Mouse (Mus musculus) cortical plate, adult 2 months (tissue): ENCODE measurements around the gene Foxk2. TPM values are rescaled to one million over a fixed set of nuclear protein-coding genes. Genes with fewer than 3 reads are reported as not detected.

Experiments
- H3K27ac ChIP-seq: fragments of 200-500 bp; 2 replicates; pipeline ENCODE4 v1.5.1; 2012; ENCODE audit warnings: low read length, control low read depth, inconsistent platforms; ENCODE audit not compliant: insufficient read depth
- H3K4me1 ChIP-seq: fragments of 200-500 bp; 2 replicates; pipeline ENCODE4 v1.6.1; 2011; ENCODE audit warnings: low read length; ENCODE audit not compliant: control insufficient read depth, insufficient read depth
- H3K4me3 ChIP-seq: fragments of 200-500 bp; 2 replicates; pipeline ENCODE4 v1.5.1; 2011; ENCODE audit warnings: mild to moderate bottlenecking, low read length, control low read depth; ENCODE audit not compliant: insufficient read depth
- CTCF ChIP-seq: fragments of 200-500 bp; IDR thresholded peaks from 2 replicates; pipeline ENCODE4 v1.5.1; 2011; ENCODE audit warnings: mild to moderate bottlenecking, control low read depth, low read length; ENCODE audit not compliant: insufficient read depth; ENCODE audit errors: extremely low read depth
- POLR2A ChIP-seq: fragments of 200-500 bp; IDR thresholded peaks from 2 replicates; pipeline ENCODE4 v1.6.1; 2011; ENCODE audit warnings: mild to moderate bottlenecking, low read length, control low read depth; ENCODE audit not compliant: insufficient read depth; ENCODE audit errors: extremely low read depth
- polyA plus RNA-seq: library from polyadenylated mRNA; depleted of rRNA; stranded (reverse); fragments of >200 nt; gene quantifications from 2 replicates; pipeline ENCODE4 v1.2.3, GENCODE M21; 2012

Foxk2 gene
- polyA plus RNA-seq, 1 experiment: 53.3 TPM

- H3K27ac ChIP-seq: no peak overlapping the region
- peaks cover 5% of the 10 kb centered on the region; the same call in 1 of the 2 replicates for H3K4me1 ChIP-seq
- no peak overlapping the region for H3K4me3 ChIP-seq
- TF ChIP-seq POLR2A (no peak), CTCF (no peak)
These were observed 28.0 kb upstream of the Foxk2 start for GRCm38 (mm10) chr11:121231628-121232291.

GRCm38 (mm10) chr11:121232706-121233105, 27.1 kb upstream of the Foxk2 start:
- Histone ChIP-seq H3K4me3 (no peak overlapping the region), H3K27ac (no peak overlapping the region), H3K4me1 (peaks cover 3% of the 10 kb centered on the region; the same call in 1 of the 2 replicates)
- no peak for TF ChIP-seq CTCF
- TF ChIP-seq POLR2A: no peak

- Histone ChIP-seq H3K27ac (no peak overlapping the region), H3K4me3 (no peak overlapping the region), H3K4me1 (no peaks in the 10 kb centered on the region)
- TF ChIP-seq POLR2A (no peak), CTCF (peak; percentile 31; the same call in 1 of the 2 replicates)
These were observed 24.1 kb upstream of the Foxk2 start for GRCm38 (mm10) chr11:121235475-121236238.

GRCm38 (mm10) chr11:121236564-121237344, 23.0 kb upstream of the Foxk2 start, which contains the start of gene Narf:
Gene Narf (plus strand): TSS chr11:121237253.
- Histone ChIP-seq H3K4me3 (peak within 1 kb of the TSS; percentile 77), H3K27ac (peak within 1 kb of the TSS; percentile 82), H3K4me1 (peaks cover 1% of the 10 kb centered on the region; the same call in 1 of the 2 replicates)
- TF ChIP-seq POLR2A: peak; percentile 94
- 0 out of 2 replicates have a peak, but pooled peaks have one; percentile 26 for TF ChIP-seq CTCF

- Histone ChIP-seq H3K27ac (peak overlapping the region; percentile 30; the same call in 1 of the 2 replicates), H3K4me3 (peak overlapping the region; percentile 77), H3K4me1 (peaks cover 2% of the 10 kb centered on the region; the same call in 1 of the 2 replicates)
- peak; percentile 36; the same call in 1 of the 2 replicates for TF ChIP-seq CTCF
- no peak for TF ChIP-seq POLR2A
These were observed 22.3 kb upstream of the Foxk2 start for GRCm38 (mm10) chr11:121237345-121238128.

GRCm38 (mm10) chr11:121239669-121240068, 20.1 kb upstream of the Foxk2 start:
- Histone ChIP-seq H3K27ac (no peak overlapping the region), H3K4me3 (no peak overlapping the region), H3K4me1 (peaks cover 2% of the 10 kb centered on the region; the same call in 1 of the 2 replicates)
- TF ChIP-seq CTCF (no peak), POLR2A (no peak)

- H3K27ac ChIP-seq: no peak overlapping the region
- no peaks in the 10 kb centered on the region for H3K4me1 ChIP-seq
- TF ChIP-seq POLR2A: no peak
- TF ChIP-seq CTCF: no peak
- no peak overlapping the region for H3K4me3 ChIP-seq
These were observed 9.6 kb upstream of the Foxk2 start for GRCm38 (mm10) chr11:121250196-121250595.

GRCm38 (mm10) chr11:121260211-121260906, 569 bp downstream of the Foxk2 start:
- Histone ChIP-seq H3K4me3 (peak overlapping the region; percentile 81), H3K27ac (peak overlapping the region; percentile 2; the same call in 1 of the 2 replicates), H3K4me1 (peaks cover 2% of the 10 kb centered on the region; the same call in 1 of the 2 replicates)
- TF ChIP-seq CTCF (no peak), POLR2A (no peak)
